Mouse (Mus musculus) embryonic stem cell, embryonic (primary cell): ENCODE results near the gene Gm28048.

Experiments used
- CTCF ChIA-PET, 4 experiments: fragments of 300-600 bp in 2 of 4; fragments of 350-600 bp in 2 of 4; sonication (Branson Sonifier 250); formaldehyde crosslinking; loops; one replicate each; lab custom pipeline; 2022; ENCODE audit warnings: inconsistent platforms in 2 of 4; lab: Charles Lee
- POLR2A ChIA-PET, 4 experiments: fragments of 300-600 bp in 2 of 4; fragments of 350-600 bp in 2 of 4; sonication (Branson Sonifier 250); formaldehyde crosslinking; loops; one replicate each; lab custom pipeline; 2022; ENCODE audit warnings: antibody characterized with exemption in 4 of 4, inconsistent platforms in 1 of 4; lab: Charles Lee

Gm28048 gene

GRCm38 (mm10) chr11:22893075-22893474 is 88.8 kb downstream of the Gm28048 start:
- POLR2A ChIA-PET, result no interaction called here
- CTCF ChIA-PET, result no interaction called here

DNA sequence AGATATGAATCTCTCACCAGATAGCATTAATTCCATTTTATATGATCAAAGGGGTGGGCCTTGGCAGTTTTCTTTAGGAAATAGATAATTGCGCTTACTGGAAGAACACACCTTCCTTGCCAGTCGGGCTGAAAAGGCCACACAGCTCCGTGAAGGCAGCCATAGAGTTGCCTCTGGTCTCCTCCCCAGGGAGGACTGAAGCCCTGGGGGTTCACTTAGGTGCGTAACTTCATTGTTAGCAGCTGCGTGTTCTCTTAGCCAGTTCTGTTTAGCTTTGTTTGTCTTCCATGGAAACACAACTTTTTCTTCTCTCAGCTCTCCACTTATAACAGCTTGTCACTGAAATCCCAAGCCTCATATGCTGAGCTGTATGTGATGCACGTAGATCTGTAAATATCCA is 89.4 kb downstream of the Gm28048 start:
- POLR2A ChIA-PET, result interaction anchor here in 2 of 4 experiments (0.5 to 1.9 kb wide), 3 partner anchors 24 to 56 kb away, joined by 3 to 5 read pairs (median 3); no protein-coding TSS in a partner anchor
- CTCF ChIA-PET, result no interaction called here

- POLR2A ChIA-PET, result interaction anchor here (0.5 to 1.9 kb wide), 7 partner anchors 24 to 271 kb away, joined by 3 to 5 read pairs (median 3); no protein-coding TSS in a partner anchor
Observed at GRCm38 (mm10) chr11:22891876-22892275, 90.0 kb downstream of the Gm28048 start.

GRCm38 (mm10) chr11:22891242-22891641 is 90.6 kb downstream of the Gm28048 start:
- POLR2A ChIA-PET, result interaction anchor here in 3 of 4 experiments (0.8 to 1.9 kb wide), 7 partner anchors 16 to 270 kb away, joined by 3 to 5 read pairs (median 3); no protein-coding TSS in a partner anchor
- CTCF ChIA-PET, result no interaction called here

More at GRCm38 (mm10) chr11:22891876-22892275, 90.0 kb downstream of the Gm28048 start:
- CTCF ChIA-PET, result no interaction called here

GRCm38 (mm10) chr11:22889224-22889623 is 92.7 kb downstream of the Gm28048 start:
- CTCF ChIA-PET, result no interaction called here
- POLR2A ChIA-PET, result no interaction called here

- ChIA-PET POLR2A (interaction anchor here in 2 of 4 experiments (0.7 to 2.0 kb wide), 4 partner anchors 11 to 27 kb away, joined by 3 to 4 read pairs (median 4); no protein-coding TSS in a partner anchor), CTCF (no interaction called here)
Observed at GRCm38 (mm10) chr11:22886991-22887390, 94.9 kb downstream of the Gm28048 start.

GRCm38 (mm10) chr11:22885350-22885749 is 96.5 kb downstream of the Gm28048 start:
- ChIA-PET CTCF (interaction anchor here in 1 of 4 experiments (0.6 kb wide), 2 partner anchors 25 to 108 kb away, joined by 3 to 5 read pairs; no protein-coding TSS in a partner anchor), POLR2A (no interaction called here)

DNA sequence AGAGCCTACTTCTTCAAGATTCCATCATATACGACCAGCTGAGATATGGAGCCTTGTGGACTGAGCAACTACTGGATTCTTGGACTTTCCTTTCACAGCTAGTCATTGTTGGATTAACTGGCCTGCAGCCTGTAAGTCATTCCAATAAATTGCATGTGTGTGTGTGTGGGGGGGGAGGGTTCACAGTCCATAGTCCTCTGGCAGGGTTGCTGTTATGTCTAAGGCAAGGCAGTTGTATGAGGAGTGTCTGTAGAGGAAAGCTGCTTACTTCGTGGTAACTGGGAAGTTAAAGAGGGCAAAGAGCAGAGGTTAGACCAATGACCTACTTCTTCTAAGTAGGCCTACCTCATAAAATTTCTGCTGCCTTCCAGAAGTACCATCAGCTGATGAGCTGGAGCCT is 98.2 kb downstream of the Gm28048 start:
- ChIA-PET POLR2A (interaction anchor here in 1 of 4 experiments (0.8 to 1.0 kb wide), 2 partner anchors 11 to 19 kb away, joined by 3 read pairs; no protein-coding TSS in a partner anchor), CTCF (no interaction called here)

DNA sequence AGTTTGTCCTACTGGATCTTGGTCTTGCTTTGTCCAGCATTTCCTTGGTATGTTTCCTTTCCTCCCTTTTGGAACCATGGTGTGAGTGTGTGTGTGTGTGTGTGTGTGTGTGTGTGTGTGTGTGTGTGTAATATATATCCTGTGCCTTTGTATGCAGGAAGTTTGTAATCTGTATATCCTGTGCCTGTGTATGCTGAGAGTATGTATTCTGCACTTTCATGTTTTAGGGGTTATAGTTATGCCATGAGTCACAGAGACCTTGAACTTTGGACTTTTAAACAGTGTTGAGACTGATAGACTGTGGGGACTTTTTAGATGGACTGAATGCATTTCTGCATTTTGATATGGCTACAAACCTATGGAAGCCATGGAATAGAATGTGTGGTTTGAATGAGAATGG is 99.0 kb downstream of the Gm28048 start:
- POLR2A ChIA-PET, result interaction anchor here in 1 of 4 experiments (1.3 kb wide), 1 partner anchor 25 kb away, joined by 3 read pairs; no protein-coding TSS in a partner anchor
- CTCF ChIA-PET, result no interaction called here

DNA sequence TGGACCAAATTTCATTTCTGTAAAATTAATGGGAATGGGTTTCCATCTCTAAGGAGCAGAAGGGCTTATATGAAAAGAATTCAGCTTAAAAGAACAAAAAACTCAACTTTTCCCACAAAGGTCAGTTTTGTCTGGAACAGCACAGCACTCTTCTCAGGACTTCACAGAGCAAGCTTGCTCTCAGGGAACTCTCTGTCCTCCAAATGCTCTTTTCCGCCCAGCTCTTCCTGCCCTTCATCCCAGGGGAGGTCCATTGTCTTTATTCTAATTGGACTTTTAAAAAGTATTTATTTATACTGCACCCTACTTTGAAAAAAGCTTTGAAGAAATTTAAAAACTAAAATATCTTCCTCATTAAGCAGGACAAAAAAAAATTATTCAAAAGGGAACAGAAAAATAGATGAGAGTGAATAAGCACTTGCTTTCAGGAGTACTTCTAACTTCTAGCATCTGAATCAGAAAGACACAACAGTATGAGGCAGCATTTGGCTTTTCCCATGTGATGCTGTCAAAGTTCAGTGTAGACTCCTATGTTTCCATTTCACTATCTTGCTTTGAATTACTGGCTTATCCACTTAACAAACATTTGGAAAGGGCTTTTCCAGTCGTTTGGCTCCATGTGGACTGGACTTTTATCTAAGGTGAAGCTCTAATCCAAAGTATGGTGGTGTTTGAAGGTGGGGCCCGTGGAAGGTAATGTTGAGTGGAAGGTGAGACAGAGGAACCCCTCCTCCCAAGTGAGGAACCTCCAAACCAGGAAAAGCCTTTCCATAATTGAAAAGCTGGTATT is 101.3 kb downstream of the Gm28048 start:
- POLR2A ChIA-PET, result interaction anchor here in 3 of 4 experiments (0.5 to 2.2 kb wide), 6 partner anchors 20 to 81 kb away, joined by 3 to 10 read pairs (median 4); partner anchors contain the start of gene B3gnt2 (in 1 of the 3)
- CTCF ChIA-PET, result interaction anchor here in 1 of 4 experiments (1.1 kb wide), 1 partner anchor 9 kb away, joined by 3 read pairs; no protein-coding TSS in a partner anchor

DNA sequence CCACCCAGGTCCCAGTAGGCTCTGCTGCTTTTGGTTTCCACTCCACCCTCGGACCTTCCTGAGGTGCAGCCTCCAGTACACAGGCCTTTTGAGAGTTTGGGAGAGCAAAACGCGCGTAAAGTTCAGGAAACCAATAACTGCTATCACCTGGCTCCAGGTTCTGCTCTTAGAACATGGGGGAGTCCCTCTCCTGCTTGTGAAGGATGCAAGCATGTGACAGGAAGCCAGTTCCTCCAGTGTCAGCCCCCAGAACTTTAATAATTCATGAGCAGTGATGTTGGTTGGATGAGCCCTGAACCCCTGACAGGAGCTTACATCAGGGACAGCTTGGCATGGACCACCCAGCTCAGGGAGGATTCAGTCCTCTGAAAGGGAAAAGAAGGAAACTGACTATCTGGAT is 102.2 kb downstream of the Gm28048 start:
- POLR2A ChIA-PET, result interaction anchor here in 2 of 4 experiments (0.6 to 2.2 kb wide), 3 partner anchors 19 to 253 kb away, joined by 4 to 10 read pairs (median 4); partner anchors contain the start of gene B3gnt2 (in 1 of the 2)

GRCm38 (mm10) chr11:22876680-22877330 is 105.1 kb downstream of the Gm28048 start:
- CTCF ChIA-PET, result no interaction called here
- POLR2A ChIA-PET, result interaction anchor here in 1 of 4 experiments (10.9 kb wide), 1 partner anchor 18 kb away, joined by 72 read pairs; the partner anchor contains the start of gene B3gnt2

More for the DNA sequence above, 102.2 kb downstream of the Gm28048 start:
- CTCF ChIA-PET, result interaction anchor here in 1 of 4 experiments (0.6 kb wide), 1 partner anchor 291 kb away, joined by 4 read pairs; no protein-coding TSS in a partner anchor

GRCm38 (mm10) chr11:22875279-22875678 is 106.6 kb downstream of the Gm28048 start:
- POLR2A ChIA-PET, result interaction anchor here in 1 of 4 experiments (1.5 to 10.9 kb wide), 2 partner anchors 16 to 49 kb away, joined by 3 to 72 read pairs; partner anchors contain the start of gene B3gnt2
- CTCF ChIA-PET, result no interaction called here

GRCm38 (mm10) chr11:22874747-22875146 is 107.1 kb downstream of the Gm28048 start:
- CTCF ChIA-PET, result no interaction called here
- POLR2A ChIA-PET, result interaction anchor here in 2 of 4 experiments (1.4 to 10.9 kb wide), 3 partner anchors 13 to 48 kb away, joined by 3 to 72 read pairs (median 4); partner anchors contain the start of gene B3gnt2 (in 1 of the 2)

DNA sequence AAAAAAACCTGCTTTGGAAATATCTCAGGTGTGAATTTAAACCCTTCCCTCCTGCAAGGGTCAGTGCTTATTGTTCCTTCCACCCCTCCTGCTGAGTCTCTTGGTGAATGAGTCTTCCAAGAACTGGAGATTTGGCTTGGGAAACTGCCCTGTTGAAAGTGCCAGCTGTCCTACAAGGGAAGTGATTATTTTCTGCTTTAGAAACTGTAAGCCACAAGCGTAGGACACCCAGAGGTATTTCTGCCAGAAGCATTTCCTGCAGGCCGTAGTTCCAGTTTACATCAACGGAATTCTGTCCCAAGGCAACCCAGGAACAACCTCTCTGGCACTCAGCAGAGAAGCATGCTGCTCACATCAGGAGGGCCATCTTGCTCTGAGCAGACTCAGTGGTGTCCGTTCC is 108.5 kb downstream of the Gm28048 start:
- ChIA-PET CTCF (interaction anchor here in 2 of 4 experiments (1.0 to 1.1 kb wide), 2 partner anchors 11 to 77 kb away, joined by 3 read pairs; no protein-coding TSS in a partner anchor), POLR2A (interaction anchor here in 3 of 4 experiments (0.6 to 10.9 kb wide), 7 partner anchors 9 to 82 kb away, joined by 3 to 72 read pairs (median 5); partner anchors contain the start of gene B3gnt2 (in 1 of the 3))

GRCm38 (mm10) chr11:22872307-22872680 is 109.6 kb downstream of the Gm28048 start:
- ChIA-PET CTCF (interaction anchor here in 1 of 4 experiments (1.1 kb wide), 1 partner anchor 8 kb away, joined by 3 read pairs; no protein-coding TSS in a partner anchor), POLR2A (interaction anchor here in 3 of 4 experiments (0.6 to 10.9 kb wide), 8 partner anchors 12 to 867 kb away, joined by 3 to 72 read pairs (median 4); partner anchors contain the start of gene B3gnt2 (in 1 of the 3))

- ChIA-PET CTCF (interaction anchor here in 1 of 4 experiments (1.1 kb wide), 1 partner anchor 9 kb away, joined by 3 read pairs; no protein-coding TSS in a partner anchor), POLR2A (interaction anchor here in 3 of 4 experiments (0.5 to 10.9 kb wide), 7 partner anchors 12 to 1516 kb away, joined by 3 to 72 read pairs (median 4); partner anchors contain the start of gene B3gnt2 (in 1 of the 3))
Observed at GRCm38 (mm10) chr11:22871628-22872306, 110.1 kb downstream of the Gm28048 start.
